Mouse (Mus musculus) neutrophil, adult 5-6 weeks (primary cell): ENCODE measurements at regions not wholly inside any gene's neighbourhood (a gene's known extent, or its start where the extent isn't known, plus 50 kb on each side); places are given as distances from the start of the nearest gene placed in this dataset.

Experiments used
- ATAC-seq: fragments of 151-379, 151-347 bp; 2 replicates; pipeline ENCODE4 v1.8.0; 2017; ENCODE audit warnings: mild to moderate bottlenecking, moderate TSS enrichment; ENCODE audit not compliant: insufficient number of reproducible peaks, poor library complexity, low FRiP score, severe bottlenecking; ENCODE audit errors: extremely low read depth

DNA sequence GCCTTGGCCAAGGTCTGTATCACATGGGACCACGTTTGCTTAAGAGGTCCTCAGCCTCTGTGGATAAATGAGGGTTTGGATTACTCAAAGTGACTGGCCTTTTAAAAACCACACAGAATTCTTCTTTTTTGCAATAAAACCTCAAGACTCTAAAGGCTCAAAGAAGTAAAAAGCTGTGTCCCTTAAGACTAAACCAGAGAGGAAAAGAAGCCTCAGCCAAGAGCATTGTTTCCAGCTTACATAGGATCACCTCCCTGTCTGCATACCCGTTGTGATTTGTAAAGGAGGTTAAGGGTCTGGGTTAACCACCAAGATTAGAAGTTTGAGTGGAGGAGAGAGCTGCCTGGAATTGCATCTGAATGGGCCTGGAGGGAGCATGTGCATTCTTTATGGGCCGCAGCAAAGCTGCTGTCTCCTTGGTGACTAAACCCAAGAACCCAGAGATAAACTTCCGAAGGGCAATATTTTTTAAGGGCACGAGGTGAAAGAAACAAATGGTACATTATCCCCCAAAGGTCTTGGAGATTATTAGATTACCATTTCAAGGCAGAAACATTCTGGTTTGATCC lies 297.4 kb downstream of the Cxcl12 start:
- no peak for ATAC-seq

DNA sequence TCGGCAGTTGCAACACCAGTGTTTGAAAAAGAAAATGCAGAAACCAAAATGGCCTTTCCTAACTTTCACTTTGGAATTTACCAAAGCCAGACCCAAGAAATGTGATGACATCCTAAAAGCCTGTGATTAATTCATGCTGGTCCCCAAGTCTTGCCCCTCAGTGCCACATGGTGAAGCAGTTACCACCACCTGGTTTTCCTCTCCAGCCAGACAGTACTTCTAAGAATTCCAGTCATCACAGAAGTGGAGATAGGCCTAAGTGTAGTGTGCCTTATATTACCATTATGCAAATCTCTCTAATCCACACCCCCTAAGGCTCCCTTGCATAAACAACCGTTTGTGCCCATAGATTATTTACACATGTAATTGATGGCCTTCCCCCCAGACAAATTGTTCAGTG lies 311.0 kb downstream of the Cxcl12 start:
- ATAC-seq, result no peak

DNA sequence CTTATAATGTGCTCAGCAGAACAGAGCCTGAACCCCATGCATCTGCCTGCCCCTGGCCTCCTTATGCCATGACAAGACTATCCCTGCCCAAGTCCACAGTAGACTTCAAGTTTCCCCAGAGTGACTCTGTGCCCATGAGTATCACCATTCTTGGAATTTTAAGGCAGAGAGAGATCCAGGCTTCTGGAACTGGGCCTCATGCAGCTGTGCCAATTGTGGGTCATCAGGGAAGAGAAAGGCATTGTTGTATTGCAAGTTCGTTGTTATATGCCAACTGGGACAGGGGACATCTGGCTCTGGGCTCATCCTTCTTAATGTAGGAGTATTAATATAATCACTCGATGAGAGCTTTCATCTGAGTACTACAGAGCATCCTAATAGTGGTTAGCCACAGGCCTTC lies 312.1 kb downstream of the Cxcl12 start:
- no peak for ATAC-seq

DNA sequence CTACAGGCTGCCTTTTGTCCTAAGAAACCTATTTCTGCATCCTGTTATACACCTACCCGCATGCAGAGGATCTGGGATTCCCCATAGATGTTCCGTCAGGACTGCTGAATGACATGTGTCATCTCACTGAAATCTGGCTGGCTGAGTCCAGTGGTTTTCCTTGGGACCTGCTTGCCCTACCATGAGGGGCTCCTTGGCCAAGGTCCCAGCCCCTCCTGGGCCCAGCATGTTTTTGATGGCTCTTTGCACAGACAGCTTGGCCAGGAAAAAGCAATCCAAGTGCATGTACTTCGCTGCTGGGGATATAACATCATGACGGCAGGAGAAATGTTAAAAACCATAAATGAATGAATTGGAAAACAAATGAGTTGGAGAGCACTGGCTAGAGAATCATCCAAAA lies 320.8 kb downstream of the Cxcl12 start:
- ATAC-seq, result no peak

- no peak for ATAC-seq
Observed at GRCm38 (mm10) chr6:117489761-117490396, 321.5 kb downstream of the Cxcl12 start.

GRCm38 (mm10) chr6:117494971-117495370 lies 326.6 kb downstream of the Cxcl12 start:
- ATAC-seq, result no peak

DNA sequence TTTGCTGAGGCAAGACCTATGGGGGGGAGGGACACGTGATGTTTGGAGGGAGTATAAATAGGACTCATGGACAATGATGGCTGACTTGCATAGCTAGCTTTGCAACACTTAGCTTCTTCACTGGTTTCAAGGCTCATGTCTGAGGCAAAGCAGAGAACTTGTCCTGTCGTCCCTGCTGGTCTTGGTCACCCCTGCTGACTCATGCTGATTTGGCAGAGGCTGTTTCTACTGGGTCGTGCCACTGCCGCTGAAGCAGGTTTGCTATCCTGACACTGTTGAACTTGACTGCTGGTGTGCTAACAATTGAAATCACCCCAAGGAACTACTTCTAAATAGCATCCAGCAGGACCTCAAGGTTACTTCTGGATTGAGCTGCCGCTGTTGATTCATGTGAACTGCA lies 329.0 kb downstream of the Cxcl12 start:
- no peak for ATAC-seq

DNA sequence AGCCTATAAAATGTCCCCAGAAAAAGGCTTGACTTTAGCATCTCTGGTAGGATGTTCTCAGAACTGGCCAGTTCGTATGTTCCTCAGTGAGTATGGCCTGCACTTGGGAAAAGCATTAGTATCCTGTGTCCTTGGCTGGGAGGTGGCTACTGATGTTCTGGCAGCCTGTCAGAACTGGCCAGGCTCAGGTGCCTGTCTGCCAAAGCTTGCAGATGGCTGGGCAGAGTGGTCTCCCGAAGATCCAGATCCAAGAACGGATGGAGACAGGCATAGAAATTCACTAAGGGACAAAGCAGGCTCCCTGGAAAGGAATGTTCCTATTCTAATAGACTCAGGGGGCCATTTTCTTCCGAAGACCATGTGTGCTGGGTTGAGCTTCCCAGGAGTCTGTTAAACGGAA lies 329.6 kb downstream of the Cxcl12 start:
- no peak for ATAC-seq

DNA sequence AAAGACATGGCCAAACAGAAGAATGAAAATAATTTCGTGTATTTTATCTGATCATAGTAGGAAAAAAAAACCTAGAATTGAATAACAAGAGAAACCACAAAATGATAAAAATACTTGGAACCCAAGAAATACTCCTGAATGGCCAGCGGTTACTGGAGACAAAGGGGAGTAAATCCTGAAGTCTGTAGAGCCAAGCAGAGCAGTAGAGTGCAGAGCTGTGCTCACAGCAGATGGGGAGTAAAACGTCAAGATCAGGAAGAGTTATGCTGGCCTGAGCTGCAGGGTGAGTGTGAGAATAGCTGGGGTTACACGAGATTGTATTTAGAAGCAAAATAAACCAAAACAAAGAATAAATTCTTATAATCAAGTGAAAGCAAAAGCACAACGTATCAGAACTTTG lies 334.0 kb downstream of the Cxcl12 start:
- ATAC-seq, result no peak

DNA sequence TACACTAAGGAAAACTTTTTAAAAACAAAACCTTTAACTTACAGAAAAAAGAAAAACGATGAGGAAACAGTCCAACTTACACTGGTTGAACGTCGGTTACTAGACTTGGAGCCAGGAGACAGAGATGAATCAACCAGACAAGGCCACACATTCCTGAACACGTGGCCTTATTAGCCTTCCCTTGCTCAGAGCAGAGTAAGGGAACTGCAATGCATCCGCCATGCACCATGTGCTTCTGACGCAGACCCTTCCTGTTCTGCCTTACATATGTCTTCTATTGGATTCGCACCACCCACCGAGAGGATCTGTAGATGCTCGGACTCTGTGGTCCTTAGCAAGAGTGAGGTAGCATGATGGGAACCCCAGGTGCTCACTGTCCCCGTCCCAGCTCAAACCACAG lies 336.2 kb upstream of the Zfp637 start:
- no peak for ATAC-seq

DNA sequence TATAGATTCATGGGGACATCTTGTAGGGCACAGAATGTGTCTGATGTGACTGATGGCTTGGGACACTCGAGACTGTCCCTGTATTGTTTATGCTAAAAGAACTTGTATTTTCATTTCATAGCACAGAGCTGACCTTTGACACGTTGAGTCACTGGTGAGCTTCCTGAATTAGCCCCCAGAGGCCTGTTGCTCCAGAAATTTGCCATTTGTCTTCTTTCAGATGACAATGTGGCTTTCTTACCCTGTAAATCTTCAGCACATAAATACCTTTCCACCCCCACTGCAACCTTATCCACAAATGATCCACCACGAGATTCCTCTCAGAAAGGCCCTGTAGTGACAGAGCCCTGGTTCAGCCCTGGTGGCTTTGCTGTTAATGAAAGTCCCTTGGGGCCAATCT lies 335.5 kb upstream of the Zfp637 start:
- ATAC-seq, result no peak

GRCm38 (mm10) chr6:117506619-117507018 lies 334.4 kb upstream of the Zfp637 start:
- no peak for ATAC-seq

- ATAC-seq, result no peak
Observed at GRCm38 (mm10) chr6:117508860-117509259, 332.1 kb upstream of the Zfp637 start.

- ATAC-seq, result no peak
Observed at GRCm38 (mm10) chr6:117510026-117510425, 331.0 kb upstream of the Zfp637 start.

GRCm38 (mm10) chr6:117514831-117515230 lies 326.1 kb upstream of the Zfp637 start:
- ATAC-seq, result no peak

DNA sequence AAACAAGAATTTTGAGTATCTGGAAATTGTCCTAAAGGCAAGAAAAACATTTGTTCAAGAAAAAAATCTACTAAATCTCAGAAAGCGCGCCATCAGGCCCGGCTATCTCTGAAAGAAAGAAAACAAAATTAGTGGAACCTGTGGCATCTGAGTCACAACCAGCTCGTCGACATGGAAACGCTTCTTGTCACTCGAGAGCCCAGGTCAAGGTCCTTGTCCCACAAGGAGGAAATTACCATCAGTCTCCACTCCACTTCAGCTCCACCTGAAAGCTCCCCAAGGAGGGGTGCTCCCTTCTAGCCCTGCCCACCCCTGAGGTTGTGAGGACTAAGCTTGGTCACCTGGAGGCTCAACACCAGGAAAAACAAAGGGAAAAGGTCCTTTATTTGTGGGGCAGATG lies 324.1 kb upstream of the Zfp637 start:
- no peak for ATAC-seq

DNA sequence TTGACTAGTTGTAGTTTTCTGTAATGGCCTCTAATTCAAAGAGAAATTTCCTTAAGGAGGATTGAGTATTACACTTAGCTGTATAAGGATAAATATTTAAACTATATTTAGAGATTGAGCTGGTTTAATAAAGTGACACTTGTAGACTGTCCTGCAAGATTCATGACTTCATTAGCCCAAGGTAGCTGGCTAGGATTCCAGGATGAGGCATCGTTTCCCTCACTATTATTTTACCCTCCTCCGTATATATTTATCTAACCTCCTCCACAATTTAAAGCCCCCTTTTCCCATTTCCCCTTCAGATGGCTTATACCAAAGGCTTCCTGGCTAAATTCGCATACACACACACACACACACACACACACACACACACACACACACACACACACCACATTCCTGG lies 322.0 kb upstream of the Zfp637 start:
- ATAC-seq, result no peak

- no peak for ATAC-seq
Observed at GRCm38 (mm10) chr6:117519466-117519865, 321.5 kb upstream of the Zfp637 start.

DNA sequence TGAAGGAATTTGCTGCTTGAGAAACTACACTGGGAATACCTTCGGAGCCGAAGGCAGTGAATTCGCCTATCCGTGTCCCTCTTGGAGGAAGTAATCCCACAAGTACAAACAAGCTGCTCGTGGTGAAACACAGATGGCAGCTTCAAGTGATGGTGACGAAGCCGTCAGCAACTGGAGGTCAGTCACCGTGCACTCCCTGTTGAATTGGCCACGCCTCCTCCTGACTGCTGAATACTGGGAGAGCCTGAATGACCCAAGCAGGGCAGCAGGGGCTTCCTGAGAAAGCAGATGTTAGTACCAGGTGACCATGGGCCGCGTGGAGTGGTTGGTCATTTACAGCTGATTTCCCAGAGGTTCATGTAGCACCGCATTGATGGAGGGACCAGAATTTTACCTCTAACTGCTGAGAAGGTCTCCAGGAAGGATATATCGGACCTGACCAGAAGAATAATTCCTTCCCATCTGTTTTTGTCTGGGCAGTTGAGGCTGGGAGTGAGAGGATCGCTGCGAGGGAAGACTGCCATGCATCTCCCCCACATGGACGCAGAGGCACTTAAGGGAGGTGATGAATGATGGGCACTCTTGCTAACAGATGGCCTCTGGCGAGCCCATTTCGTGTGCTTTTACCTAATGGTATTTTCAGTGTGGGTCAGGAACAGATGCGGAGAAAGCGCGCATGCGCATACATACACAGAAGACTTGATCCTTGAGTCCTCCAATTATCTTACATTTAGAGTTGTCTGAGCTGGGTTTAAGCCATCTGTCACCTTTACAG lies 314.6 kb upstream of the Zfp637 start:
- no peak for ATAC-seq

DNA sequence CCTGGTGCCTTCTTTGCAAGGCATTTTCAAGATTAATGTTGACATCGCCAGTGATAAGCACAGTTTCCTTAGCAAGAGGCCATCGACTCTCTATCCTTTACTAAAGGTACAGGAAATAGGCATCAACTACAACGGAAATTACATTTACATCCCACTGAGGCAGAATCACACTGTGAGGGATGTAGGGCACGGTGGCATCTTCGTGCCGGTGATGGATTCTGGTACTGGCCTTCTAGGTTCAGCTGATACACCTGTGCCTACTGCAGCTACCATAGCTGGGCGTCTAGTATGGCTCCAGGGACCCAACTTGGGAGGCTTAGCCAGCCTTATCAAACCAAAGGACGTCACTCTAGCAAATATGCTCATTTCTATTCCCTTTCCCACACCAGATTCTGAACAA lies 313.5 kb upstream of the Zfp637 start:
- no peak for ATAC-seq
